Mouse (Mus musculus): ENCODE results near the gene Fam160b1.

DNA sequence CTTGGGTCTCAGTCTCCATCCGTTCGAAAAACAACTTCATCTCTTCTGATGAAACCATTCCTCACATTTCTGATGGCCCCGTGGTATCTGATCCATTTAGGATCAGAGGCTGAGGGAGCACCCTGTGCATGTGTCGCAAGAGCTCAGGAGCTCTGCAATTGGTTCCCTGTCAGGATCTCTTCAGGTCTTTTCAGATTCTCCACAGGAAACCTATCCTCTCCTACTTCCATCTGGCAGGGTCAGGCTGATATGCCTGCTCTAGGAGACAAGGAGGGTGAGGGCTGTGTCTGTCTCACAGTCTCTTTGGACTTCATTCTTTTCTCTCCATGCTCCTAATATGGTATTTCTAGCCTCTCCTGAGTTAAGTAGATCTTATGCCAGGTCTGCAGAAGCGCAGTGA is 2.7 kb upstream of the Fam160b1 start:
- no peak for TF ChIP-seq CTCF (IDR thresholded peaks at IDR 0.05; ENCODE audit: low read depth)
- no peak for TF ChIP-seq EP300 (IDR thresholded peaks at IDR 0.05; ENCODE audit: low read depth)
